Mouse (Mus musculus): Measurements from ENCODE around the gene Nr1h3.

GRCm38 (mm10) chr2:91182405-91183147, 20.1 kb downstream of the Nr1h3 start:
- TF ChIP-seq POLR2A (IDR thresholded peaks at IDR 0.05; ENCODE audit: control insufficient read depth, extremely low read depth, insufficient read depth, low read length, poor library complexity) (no peak), CTCF (IDR thresholded peaks at IDR 0.05; ENCODE audit: borderline replicate concordance, control insufficient read depth, extremely low read depth, insufficient read depth, low read length, poor library complexity) (peak; percentile 60; the same call in 1 of the 2 replicates)
